Mouse (Mus musculus): ENCODE results near the gene Slc25a38. TPM values are rescaled to one million over a fixed set of nuclear protein-coding genes. Genes with fewer than 3 reads are reported as not detected.

Gene Slc25a38
- polyA plus RNA-seq, 1 experiment from 2014 or later: 48.6 TPM

- Histone ChIP-seq H3K4me1 (ENCODE audit: control insufficient read depth, insufficient read depth, low read depth, low read length) (peaks cover 18% of the 10 kb centered on the region), H3K36me3 (ENCODE audit: control insufficient read depth, insufficient read depth, low read length) (peaks cover 27% of the 10 kb centered on the region), H3K27me3 (replicated peaks; ENCODE audit: control insufficient read depth, insufficient read depth, low read length) (no peaks in the 10 kb centered on the region), H3K27ac (ENCODE audit: low read depth, low read length) (no peak overlapping the region), H3K9me3 (ENCODE audit: control insufficient read depth, low read length) (no peaks in the 10 kb centered on the region), H3K9ac (ENCODE audit: low read depth, low read length) (0 out of 2 replicates have a peak overlapping the region, but pooled peaks have one; percentile 99), H3K4me2 (ENCODE audit: low read length) (peak overlapping the region; percentile 87), H3K4me3 (ENCODE audit: low read length) (no peak overlapping the region)
- WGBS: 78% methylated on average over 10 of the region's 10 CpGs
- no peak for ATAC-seq
Observed at GRCm38 (mm10) chr9:120129276-120129675, 19.1 kb downstream of the Slc25a38 start.

- Histone ChIP-seq H3K4me2 (ENCODE audit: low read length) (no peak overlapping the region), H3K4me3 (ENCODE audit: low read length) (no peak overlapping the region), H3K36me3 (ENCODE audit: control insufficient read depth, insufficient read depth, low read length) (peaks cover 24% of the 10 kb centered on the region), H3K9me3 (ENCODE audit: control insufficient read depth, low read length) (no peaks in the 10 kb centered on the region), H3K4me1 (ENCODE audit: control insufficient read depth, insufficient read depth, low read depth, low read length) (peaks cover 16% of the 10 kb centered on the region), H3K27ac (ENCODE audit: low read depth, low read length) (no peak overlapping the region), H3K9ac (ENCODE audit: low read depth, low read length) (no peak overlapping the region), H3K27me3 (replicated peaks; ENCODE audit: control insufficient read depth, insufficient read depth, low read length) (no peaks in the 10 kb centered on the region)
- no peak for ATAC-seq
- 86% methylated on average over 3 of the region's 3 CpGs for WGBS
Observed at GRCm38 (mm10) chr9:120131784-120132288, 21.7 kb downstream of the Slc25a38 start.

GRCm38 (mm10) chr9:120132980-120133754, 23.0 kb downstream of the Slc25a38 start:
- H3K27ac ChIP-seq (ENCODE audit: low read depth, low read length): no peak overlapping the region
- peaks cover 24% of the 10 kb centered on the region for H3K36me3 ChIP-seq (ENCODE audit: control insufficient read depth, insufficient read depth, low read length)
- WGBS: 44% methylated on average over 8 of the region's 8 CpGs
- no peak overlapping the region for H3K4me3 ChIP-seq (ENCODE audit: low read length)
- H3K9me3 ChIP-seq (ENCODE audit: control insufficient read depth, low read length): no peaks in the 10 kb centered on the region
- no peak overlapping the region for H3K9ac ChIP-seq (ENCODE audit: low read depth, low read length)
- peaks cover 14% of the 10 kb centered on the region for H3K4me1 ChIP-seq (ENCODE audit: control insufficient read depth, insufficient read depth, low read depth, low read length)
- ATAC-seq: no peak
- no peak overlapping the region for H3K4me2 ChIP-seq (ENCODE audit: low read length)
- H3K27me3 ChIP-seq (replicated peaks; ENCODE audit: control insufficient read depth, insufficient read depth, low read length): no peaks in the 10 kb centered on the region

- Histone ChIP-seq H3K4me2 (ENCODE audit: low read length) (no peak overlapping the region), H3K4me1 (ENCODE audit: control insufficient read depth, insufficient read depth, low read depth, low read length) (peaks cover 7% of the 10 kb centered on the region), H3K36me3 (ENCODE audit: control insufficient read depth, insufficient read depth, low read length) (peaks cover 24% of the 10 kb centered on the region), H3K27ac (ENCODE audit: low read depth, low read length) (no peak overlapping the region), H3K4me3 (ENCODE audit: low read length) (no peak overlapping the region), H3K27me3 (replicated peaks; ENCODE audit: control insufficient read depth, insufficient read depth, low read length) (no peaks in the 10 kb centered on the region), H3K9ac (ENCODE audit: low read depth, low read length) (no peak overlapping the region), H3K9me3 (ENCODE audit: control insufficient read depth, low read length) (no peaks in the 10 kb centered on the region)
- no peak for ATAC-seq
- 55% methylated on average over 6 of the region's 6 CpGs for WGBS
Observed at GRCm38 (mm10) chr9:120133755-120134475, 23.7 kb downstream of the Slc25a38 start.

- Histone ChIP-seq H3K4me1 (ENCODE audit: control insufficient read depth, insufficient read depth, low read depth, low read length) (0 out of 2 replicates have a peak, but pooled peaks cover under 1% of the 10 kb centered on the region), H3K9me3 (ENCODE audit: control insufficient read depth, low read length) (no peaks in the 10 kb centered on the region), H3K4me2 (ENCODE audit: low read length) (no peak overlapping the region), H3K4me3 (ENCODE audit: low read length) (no peak overlapping the region), H3K36me3 (ENCODE audit: control insufficient read depth, insufficient read depth, low read length) (peaks cover 20% of the 10 kb centered on the region), H3K9ac (ENCODE audit: low read depth, low read length) (no peak overlapping the region), H3K27me3 (replicated peaks; ENCODE audit: control insufficient read depth, insufficient read depth, low read length) (no peaks in the 10 kb centered on the region), H3K27ac (ENCODE audit: low read depth, low read length) (no peak overlapping the region)
- no peak for ATAC-seq
- 84% methylated on average over 13 of the region's 13 CpGs for WGBS
Observed at GRCm38 (mm10) chr9:120134529-120135160, 24.5 kb downstream of the Slc25a38 start.

GRCm38 (mm10) chr9:120135454-120135853, 25.3 kb downstream of the Slc25a38 start:
- H3K4me1 ChIP-seq (ENCODE audit: control insufficient read depth, insufficient read depth, low read depth, low read length): no peaks in the 10 kb centered on the region
- peaks cover 14% of the 10 kb centered on the region; the same call in 1 of the 2 replicates for H3K36me3 ChIP-seq (ENCODE audit: control insufficient read depth, insufficient read depth, low read length)
- H3K27ac ChIP-seq (ENCODE audit: low read depth, low read length): no peak overlapping the region
- no peak overlapping the region for H3K4me2 ChIP-seq (ENCODE audit: low read length)
- H3K9me3 ChIP-seq (ENCODE audit: control insufficient read depth, low read length): no peaks in the 10 kb centered on the region
- H3K9ac ChIP-seq (ENCODE audit: low read depth, low read length): no peak overlapping the region
- no peak overlapping the region for H3K4me3 ChIP-seq (ENCODE audit: low read length)
- 86% methylated on average over 11 of the region's 11 CpGs for WGBS
- H3K27me3 ChIP-seq (replicated peaks; ENCODE audit: control insufficient read depth, insufficient read depth, low read length): no peaks in the 10 kb centered on the region
- ATAC-seq: no peak

GRCm38 (mm10) chr9:120140652-120141051, 30.5 kb downstream of the Slc25a38 start:
- WGBS: 6% methylated on average over 4 of the region's 4 CpGs
- Histone ChIP-seq H3K4me3 (ENCODE audit: low read length) (no peak overlapping the region), H3K9ac (ENCODE audit: low read depth, low read length) (no peak overlapping the region), H3K27ac (ENCODE audit: low read depth, low read length) (no peak overlapping the region), H3K4me1 (ENCODE audit: control insufficient read depth, insufficient read depth, low read depth, low read length) (no peaks in the 10 kb centered on the region), H3K27me3 (replicated peaks; ENCODE audit: control insufficient read depth, insufficient read depth, low read length) (no peaks in the 10 kb centered on the region), H3K9me3 (ENCODE audit: control insufficient read depth, low read length) (no peaks in the 10 kb centered on the region), H3K4me2 (ENCODE audit: low read length) (no peak overlapping the region), H3K36me3 (ENCODE audit: control insufficient read depth, insufficient read depth, low read length) (no peaks in the 10 kb centered on the region)
- peak; percentile 84 for ATAC-seq

- H3K4me2 ChIP-seq (ENCODE audit: low read length): no peak overlapping the region
- no peak for ATAC-seq
- H3K27ac ChIP-seq (ENCODE audit: low read depth, low read length): no peak overlapping the region
- no peaks in the 10 kb centered on the region for H3K27me3 ChIP-seq (replicated peaks; ENCODE audit: control insufficient read depth, insufficient read depth, low read length)
- no peaks in the 10 kb centered on the region for H3K4me1 ChIP-seq (ENCODE audit: control insufficient read depth, insufficient read depth, low read depth, low read length)
- 86% methylated on average over 13 of the region's 13 CpGs for WGBS
- H3K9me3 ChIP-seq (ENCODE audit: control insufficient read depth, low read length): no peaks in the 10 kb centered on the region
- no peak overlapping the region for H3K9ac ChIP-seq (ENCODE audit: low read depth, low read length)
- H3K36me3 ChIP-seq (ENCODE audit: control insufficient read depth, insufficient read depth, low read length): no peaks in the 10 kb centered on the region
- H3K4me3 ChIP-seq (ENCODE audit: low read length): no peak overlapping the region
Observed at GRCm38 (mm10) chr9:120144474-120144873, 34.3 kb downstream of the Slc25a38 start.

Measured in hindbrain, embryonic 16.5 days (tissue).